Mouse (Mus musculus) C2C12 (cell line): ENCODE measurements around the gene Phospho2. TPM values are rescaled to one million over a fixed set of nuclear protein-coding genes. Genes with fewer than 3 reads are reported as not detected.

Experiments
- H3K27me3 ChIP-seq: one replicate; pipeline ENCODE4 v1.6.1; 2011; ENCODE audit not compliant: control insufficient read depth, insufficient read depth, insufficient read length
- H3K36me3 ChIP-seq: one replicate; pipeline ENCODE4 v1.6.1; 2011; ENCODE audit not compliant: control insufficient read depth, insufficient read depth
- H3K4me3 ChIP-seq: one replicate; pipeline ENCODE4 v1.5.1; 2011; ENCODE audit warnings: mild to moderate bottlenecking, control low read depth; ENCODE audit not compliant: poor library complexity, insufficient read depth, severe bottlenecking
- H3K79me2 ChIP-seq: one replicate; pipeline ENCODE4 v1.6.1; 2011; ENCODE audit not compliant: control insufficient read depth, insufficient read depth
- H3K79me3 ChIP-seq: one replicate; pipeline ENCODE4 v1.6.1; 2011; ENCODE audit warnings: low read depth, control low read depth
- H3ac ChIP-seq: one replicate; pipeline ENCODE3; 2011; ENCODE audit warnings: low read depth; ENCODE audit not compliant: control insufficient read depth, insufficient read length
- CEBPB ChIP-seq: IDR thresholded peaks from one replicate; pipeline ENCODE4 v1.6.1; 2011; ENCODE audit warnings: low read depth, mild to moderate bottlenecking, control low read depth, moderate library complexity
- CTCF ChIP-seq: IDR thresholded peaks from one replicate; pipeline ENCODE4 v1.5.1; 2011; ENCODE audit not compliant: control insufficient read depth, insufficient read depth, insufficient read length
- FOSL1 ChIP-seq: IDR thresholded peaks from one replicate; pipeline ENCODE4 v1.8.0; 2011; ENCODE audit warnings: mild to moderate bottlenecking, low read length; ENCODE audit not compliant: poor library complexity, insufficient read depth, severe bottlenecking
- MAX ChIP-seq: IDR thresholded peaks from one replicate; pipeline ENCODE4 v1.6.1; 2011; ENCODE audit warnings: mild to moderate bottlenecking, control low read depth
- MYOD1 ChIP-seq: IDR thresholded peaks from one replicate; pipeline ENCODE4 v1.6.1; 2011; ENCODE audit warnings: low read depth; ENCODE audit not compliant: control insufficient read depth, insufficient read length
- MYOG ChIP-seq: IDR thresholded peaks from one replicate; pipeline ENCODE4 v1.6.1; 2011; ENCODE audit not compliant: control insufficient read depth, insufficient read length; ENCODE audit errors: extremely low read depth
- USF1 ChIP-seq: IDR thresholded peaks from one replicate; pipeline ENCODE4 v1.6.1; 2011; ENCODE audit warnings: low read depth, mild to moderate bottlenecking, control low read depth, moderate library complexity
- polyA plus RNA-seq: library from polyadenylated mRNA; unstranded; fragments of >200 nt; fragmentation: generic; extraction: Trizol; gene quantifications from one replicate; pipeline ENCODE4 v1.2.1, GENCODE M21; 2012; ENCODE audit warnings: missing spikeins

The Phospho2 gene
- polyA plus RNA-seq, 1 experiment = 9.0 TPM

DNA sequence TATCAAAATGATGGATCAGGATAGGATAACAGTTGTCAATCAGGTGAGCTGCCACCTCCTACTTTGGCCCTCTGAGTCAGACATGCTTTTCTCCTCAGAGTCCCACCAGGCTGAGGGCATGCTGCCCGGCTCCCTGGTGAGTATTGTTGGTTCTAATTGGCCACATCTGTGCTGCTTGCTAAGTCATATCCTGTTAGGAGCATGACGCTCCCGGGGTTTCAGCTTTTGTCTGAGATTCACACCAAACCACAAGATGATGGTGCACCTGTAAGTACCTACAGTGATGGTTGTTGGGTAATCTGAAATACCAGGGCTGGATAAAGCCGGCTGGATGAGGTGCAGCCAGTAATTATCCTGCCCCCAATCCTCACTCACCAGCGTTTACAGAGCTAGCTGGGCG, 50.8 kb downstream of the Phospho2 start:
- Histone ChIP-seq H3K79me2 (no peaks in the 10 kb centered on the region), H3K36me3 (no peaks in the 10 kb centered on the region), H3K79me3 (no peaks in the 10 kb centered on the region), H3K27me3 (peaks cover 4% of the 10 kb centered on the region), H3K4me3 (no peak overlapping the region), H3ac (no peak overlapping the region)
- TF ChIP-seq MAX (no peak), CTCF (no peak), MYOD1 (no peak), MYOG (no peak), FOSL1 (no peak), USF1 (no peak)

GRCm38 (mm10) chr2:69849215-69849614, 59.8 kb downstream of the Phospho2 start:
- H3K4me3 ChIP-seq = no peak overlapping the region
- no peaks in the 10 kb centered on the region for H3K27me3 ChIP-seq
- no peaks in the 10 kb centered on the region for H3K36me3 ChIP-seq

More at GRCm38 (mm10) chr2:69849215-69849614, 59.8 kb downstream of the Phospho2 start:
- no peaks in the 10 kb centered on the region for H3K79me3 ChIP-seq
- TF ChIP-seq MYOG (no peak), CTCF (no peak), MAX (no peak), CEBPB (no peak), FOSL1 (no peak), MYOD1 (no peak), USF1 (no peak)
- H3ac ChIP-seq = no peak overlapping the region
- no peaks in the 10 kb centered on the region for H3K79me2 ChIP-seq

Other genes with a start within 250 kb of the Phospho2 start
- gene Lrp2, start 203.6 kb upstream of the Phospho2 start, polyA plus RNA-seq = 0.68 TPM
- 3.1 TPM for gene Bbs5, start 142.5 kb upstream of the Phospho2 start, polyA plus RNA-seq
- gene Klhl41, start 119.5 kb upstream of the Phospho2 start, polyA plus RNA-seq = 0.88 TPM
- 4.7 TPM for gene Fastkd1, start 76.1 kb upstream of the Phospho2 start, polyA plus RNA-seq
- 6.5 TPM for gene Ppig, start 67.1 kb upstream of the Phospho2 start, polyA plus RNA-seq
- gene Ccdc173, start within 50 bp of the Phospho2 start, polyA plus RNA-seq = 0.26 TPM
- 1.0 TPM for gene Klhl23, start 32.3 kb downstream of the Phospho2 start, polyA plus RNA-seq
- 44.7 TPM for gene Ssb, start 71.9 kb downstream of the Phospho2 start, polyA plus RNA-seq
- gene Mettl5, start 96.0 kb downstream of the Phospho2 start, polyA plus RNA-seq = 9.0 TPM
- gene Ubr3, start 107.6 kb downstream of the Phospho2 start, polyA plus RNA-seq = 6.3 TPM
- gene Myo3b, start 249.5 kb downstream of the Phospho2 start, polyA plus RNA-seq = 0.11 TPM